Mouse (Mus musculus) cerebellum, adult 9-11 months (tissue): ENCODE data around the gene Ica1l.

Experiments
- DNase-seq: peaks from one replicate; pipeline ENCODE4 v3.0.0; 2022

Ica1l gene

DNA sequence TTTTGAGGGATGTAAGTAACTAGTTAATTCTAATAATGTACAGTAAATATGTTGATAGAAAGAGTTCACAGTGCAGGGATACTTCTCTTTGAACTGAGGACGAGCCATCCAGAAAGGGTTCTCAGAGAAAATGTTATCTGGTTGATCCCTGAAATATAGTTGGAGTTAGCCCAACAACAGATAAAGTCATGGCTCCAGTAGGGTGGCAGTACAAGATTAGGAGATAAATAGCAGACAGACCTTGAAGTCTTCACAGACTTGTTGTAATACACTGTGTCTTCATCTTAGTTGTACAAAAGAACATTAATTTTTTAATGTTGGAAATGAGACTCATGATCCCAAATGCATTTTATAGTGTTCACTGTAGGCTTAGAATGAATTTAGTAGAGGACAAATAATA is 83.0 kb downstream of the Ica1l start:
- no peak for DNase-seq

DNA sequence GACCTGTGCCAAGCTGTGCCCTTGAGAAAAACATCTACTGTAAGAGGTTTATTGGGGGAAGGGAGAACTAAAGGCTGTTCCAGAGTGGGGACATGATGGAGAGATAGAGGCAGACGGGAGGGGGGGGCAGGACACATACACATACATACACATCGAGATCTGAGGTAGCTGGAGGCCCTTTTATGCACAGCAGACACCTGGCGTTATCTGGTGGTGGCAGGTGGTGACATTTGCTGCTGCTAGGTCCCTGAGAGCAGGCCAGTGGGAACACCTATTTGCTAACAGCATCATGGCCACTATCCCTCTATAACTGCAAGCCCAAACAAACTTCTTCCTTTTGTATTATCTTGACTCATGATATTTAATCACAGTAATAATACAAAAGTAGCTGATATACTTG is 85.8 kb downstream of the Ica1l start:
- peak; percentile 52 for DNase-seq

DNA sequence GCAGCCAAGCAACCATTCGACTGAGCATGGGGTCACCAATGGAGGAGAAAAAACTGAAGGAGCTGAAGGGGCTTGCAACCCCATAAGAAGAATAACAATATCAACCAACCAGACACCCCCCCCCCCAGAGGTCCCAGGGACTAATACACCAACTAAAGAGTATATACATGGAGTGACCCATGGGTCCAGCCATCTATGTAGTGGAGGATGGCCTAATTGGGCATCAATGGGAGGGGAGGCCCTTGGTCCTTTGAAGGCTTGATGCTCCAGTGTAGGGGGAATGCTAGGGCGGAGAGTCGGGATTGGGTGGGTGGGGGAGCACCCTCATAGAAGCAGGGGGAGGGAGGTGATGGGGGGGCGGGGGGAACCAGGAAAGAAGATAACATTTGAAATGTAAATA is 95.5 kb downstream of the Ica1l start:
- DNase-seq = no peak

DNA sequence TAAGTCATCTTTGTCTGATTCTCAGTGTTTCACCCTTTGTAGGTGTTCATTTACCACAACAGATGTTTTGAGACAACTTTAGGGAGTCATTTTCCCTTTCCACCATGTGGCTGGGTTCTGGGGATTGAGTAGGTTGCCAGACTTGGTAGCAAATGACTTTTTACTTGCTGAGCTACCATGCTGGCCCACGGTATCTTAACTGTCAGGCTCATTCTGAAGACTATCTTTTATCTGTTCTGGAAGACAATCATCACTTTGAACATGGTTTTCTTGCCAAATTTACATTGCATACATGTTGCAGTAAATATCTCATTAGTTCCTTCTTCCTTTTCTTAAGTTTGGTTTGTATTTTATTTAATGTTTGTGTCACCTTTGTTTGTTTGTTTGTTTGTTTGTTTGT is 97.0 kb downstream of the Ica1l start:
- no peak for DNase-seq

DNA sequence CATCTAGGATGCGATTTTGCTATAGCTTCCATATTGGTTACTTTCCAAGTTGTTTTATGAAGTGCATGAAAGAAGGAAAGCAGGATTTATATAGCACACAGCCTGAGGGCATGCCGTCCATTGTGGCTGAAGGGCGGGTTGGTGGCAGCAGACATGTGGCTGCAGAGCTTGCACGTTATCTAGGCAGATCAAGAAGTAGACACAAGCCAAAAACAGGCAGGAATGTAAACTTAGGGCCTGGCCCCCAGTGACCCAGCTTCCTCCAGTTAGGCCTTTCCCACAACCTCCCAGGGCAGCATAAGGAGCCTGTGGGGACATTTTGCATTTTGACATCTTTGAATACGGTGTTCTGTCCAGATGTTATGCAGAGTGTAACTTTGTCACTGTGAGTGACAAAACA is 99.2 kb downstream of the Ica1l start:
- no peak for DNase-seq

DNA sequence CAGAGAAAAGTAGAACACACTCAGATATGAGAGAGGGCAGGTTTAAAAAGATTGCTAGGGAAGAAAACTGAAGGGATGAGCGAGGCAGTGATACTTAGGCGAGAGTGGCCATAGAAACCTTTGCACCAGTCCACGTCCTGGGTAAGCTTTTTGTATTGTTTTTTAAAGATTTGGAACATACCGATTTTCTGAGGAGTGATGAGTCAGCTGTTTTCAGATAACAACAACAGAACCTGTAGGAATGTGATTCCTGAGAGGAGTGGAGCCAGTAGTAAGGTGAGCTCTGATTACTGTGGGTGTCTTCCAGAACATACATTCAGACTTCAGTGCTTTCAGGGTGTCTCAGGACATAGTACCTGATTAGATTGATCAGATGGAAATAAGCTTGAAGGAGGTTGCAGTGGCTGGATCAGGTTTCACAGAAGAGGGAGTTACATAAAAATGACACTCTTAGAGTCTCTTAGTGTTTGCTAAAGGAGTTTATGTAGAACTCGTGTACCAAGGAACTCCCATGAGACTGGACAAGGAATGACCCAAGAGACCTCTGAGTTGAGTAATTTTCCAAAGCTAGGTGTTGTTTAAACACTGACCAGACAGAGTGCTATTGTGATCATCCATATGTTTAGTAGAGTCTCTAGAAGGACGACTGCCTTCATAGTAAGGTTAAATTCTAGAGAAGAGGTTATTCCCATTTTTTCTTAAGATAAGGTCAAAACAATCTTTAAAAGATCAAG is 100.8 kb downstream of the Ica1l start:
- no peak for DNase-seq

DNA sequence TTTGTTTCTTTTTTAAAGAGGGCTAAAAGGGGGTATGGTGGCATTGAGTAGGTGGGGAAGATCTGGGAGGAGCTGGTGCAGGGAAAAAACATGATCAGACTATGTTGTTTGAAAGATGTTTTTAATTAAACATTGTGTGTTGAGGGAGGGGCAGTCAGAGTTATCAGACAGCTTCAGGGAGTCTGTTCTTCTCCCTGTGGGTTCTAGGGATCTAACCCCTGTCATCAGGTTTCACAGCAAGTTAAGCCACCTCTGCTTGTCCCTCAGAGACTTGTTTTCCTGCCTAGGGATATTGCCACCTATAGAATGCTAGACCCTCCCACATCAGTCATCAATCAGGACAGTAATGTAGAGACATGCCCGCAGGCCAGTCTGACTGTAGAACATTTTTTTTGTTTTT is 101.9 kb downstream of the Ica1l start:
- DNase-seq = no peak

DNA sequence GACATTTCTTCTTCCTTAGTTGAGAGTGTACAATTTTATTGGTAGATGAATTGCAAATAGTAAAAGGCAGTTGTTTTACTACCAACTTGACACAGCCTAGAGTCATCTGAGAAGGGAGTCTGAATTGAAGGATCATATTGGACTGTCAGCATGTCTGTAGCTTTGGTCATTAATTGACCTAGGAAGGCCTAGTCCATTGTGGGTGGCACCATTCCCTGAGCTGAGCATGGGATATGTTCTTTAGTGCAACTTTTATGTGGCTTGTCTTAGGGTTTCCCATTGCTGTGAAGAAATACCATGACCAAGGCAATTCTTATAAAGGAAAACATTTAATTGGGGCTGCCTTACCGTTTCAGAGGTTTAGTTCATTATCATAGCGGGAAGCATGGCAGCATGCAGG is 110.0 kb downstream of the Ica1l start:
- no peak for DNase-seq
